Mouse (Mus musculus): ENCODE measurements around the gene Huwe1. TPM values are rescaled to one million over a fixed set of nuclear protein-coding genes. Genes with fewer than 3 reads are reported as not detected.

The Huwe1 gene
- polyA plus RNA-seq (2015; fragmentation: Nextera tagmentation; extraction: Ambion mirVana) = 18.8 and 20.4 TPM in 2 replicates

GRCm38 (mm10) chrX:151800701-151801511, at the start of gene Huwe1:
Gene Huwe1 (plus strand): TSS chrX:151800807.

MicroRNA genes within 50 kb of the gene (microRNA counts, 519-probe panel; counts per million panel counts)
- 4,021 counts per million, percentile 73 among the panel's probes with 10 or more counts for microRNA mmu-miR-98

Small RNA genes lying within 50 kb of the gene (microRNA-seq; reads per million reads assigned to microRNA genes)
- gene Mir3113 (not detected), gene Mir98 (7,107 reads per million, percentile 92 among the genes with 10 or more reads in this experiment), gene Mirlet7f-2 (3,682 reads per million, percentile 86 among the genes with 10 or more reads in this experiment)

Other genes starting within 250 kb of the Huwe1 start
- gene Hsd17b10, start 201.0 kb downstream of the Huwe1 start, polyA plus RNA-seq (2015; fragmentation: Nextera tagmentation; extraction: Ambion mirVana) = 153 and 160 TPM in 2 replicates
- gene Ribc1, start 215.5 kb downstream of the Huwe1 start, polyA plus RNA-seq (2015; fragmentation: Nextera tagmentation; extraction: Ambion mirVana) = 1.2 and 1.5 TPM in 2 replicates
- 44.2 and 47.7 TPM in 2 replicates for gene Smc1a, start 215.6 kb downstream of the Huwe1 start, polyA plus RNA-seq (2015; fragmentation: Nextera tagmentation; extraction: Ambion mirVana)